Mouse (Mus musculus): ENCODE results near the gene Reg3d.

GRCm38 (mm10) chr6:78329166-78329565 is 49.5 kb downstream of the Reg3d start:
- TF ChIP-seq EP300 (IDR thresholded peaks at IDR 0.05; ENCODE audit: low read depth) = no peak
- TF ChIP-seq CTCF (IDR thresholded peaks at IDR 0.05; ENCODE audit: low read depth) = no peak
